Mouse (Mus musculus) T-helper 2 cell (primary cell): ENCODE results near the gene Pla2g16.

Source experiments
- in situ Hi-C: fragments of 300-600 bp; cut with MboI, MseI; formaldehyde crosslinking; loops from one replicate; pipeline ENCODE4 v1.15.1; 2025; ENCODE audit warnings: high pct_unique_total_duplicates

The Pla2g16 gene

DNA sequence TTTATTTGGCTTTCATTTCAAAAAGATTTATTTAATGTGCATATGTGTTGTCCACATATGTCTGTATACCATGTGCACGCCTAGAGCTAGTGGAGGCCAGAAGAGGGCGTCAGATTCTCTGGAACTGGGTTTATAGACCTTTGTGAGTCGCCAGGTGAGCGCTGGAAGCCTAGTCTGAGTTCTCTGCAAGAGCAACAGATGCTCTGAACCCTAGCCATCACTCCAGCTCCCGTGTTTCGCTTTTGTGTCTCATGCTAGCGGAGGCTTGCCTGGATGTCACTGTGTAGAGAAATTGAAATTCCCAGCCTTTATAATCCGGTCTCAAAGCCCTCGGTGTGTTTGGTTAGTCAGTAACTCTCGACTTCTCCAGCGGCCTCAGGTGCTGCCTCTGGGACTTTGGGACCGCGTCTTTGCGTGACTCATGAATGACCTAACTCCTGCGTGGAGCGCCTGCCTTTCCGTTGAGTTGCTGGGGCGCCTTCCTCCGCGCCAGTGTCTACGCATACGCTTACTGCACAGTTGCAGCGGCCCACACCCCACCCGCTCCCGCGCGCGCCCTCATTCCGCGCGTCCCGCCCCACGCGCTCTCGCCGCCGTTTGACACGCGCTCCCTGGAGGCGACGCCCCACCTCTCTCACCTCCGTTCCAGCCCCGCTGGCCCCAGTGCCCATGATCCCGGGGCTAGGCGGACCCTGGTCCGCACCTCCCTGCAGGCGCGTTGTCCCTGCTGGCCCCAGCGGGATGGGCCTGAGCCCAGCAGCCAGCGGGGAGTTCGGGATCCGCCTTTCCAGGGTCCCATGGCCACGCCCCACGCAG is 54.9 kb downstream of the Pla2g16 start, which contains the start of gene Hrasls5:
Hrasls5 (plus strand) TSS at position 600 of the 816 bp plus-strand sequence.
- in situ Hi-C loops, result no loop called here

GRCm38 (mm10) chr19:7613151-7613550 is 55.9 kb downstream of the Pla2g16 start:
- in situ Hi-C loops, result no loop called here

- in situ Hi-C loops, result no loop called here
These were observed 59.1 kb downstream of the Pla2g16 start for GRCm38 (mm10) chr19:7616231-7616930.

GRCm38 (mm10) chr19:7617085-7617484 is 59.8 kb downstream of the Pla2g16 start:
- in situ Hi-C loops, result no loop called here

- in situ Hi-C loops, result no loop called here
These were observed 60.4 kb downstream of the Pla2g16 start for GRCm38 (mm10) chr19:7617696-7618095.

DNA sequence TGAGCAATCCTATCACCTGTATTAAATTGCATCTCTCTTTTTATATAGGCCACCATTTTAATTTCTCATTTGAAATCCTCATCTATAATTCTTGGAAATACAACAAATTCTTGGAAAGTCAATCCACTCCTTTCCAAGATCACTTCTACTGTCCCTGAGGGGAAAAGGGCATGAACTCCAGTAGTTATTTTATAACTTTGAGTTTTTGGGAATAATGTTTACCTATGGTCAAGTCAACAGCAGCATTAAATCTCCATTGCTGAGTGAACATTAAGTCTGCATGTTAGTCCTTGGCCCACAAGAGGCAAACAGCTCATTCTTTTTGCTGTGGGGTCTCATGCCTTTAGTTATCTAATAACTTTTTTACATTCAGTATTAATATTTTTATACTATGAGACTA is 75.8 kb downstream of the Pla2g16 start:
- in situ Hi-C loops, result loop anchor here (10.0 kb wide), 1 partner anchor 58 kb away; no protein-coding TSS in a partner anchor

DNA sequence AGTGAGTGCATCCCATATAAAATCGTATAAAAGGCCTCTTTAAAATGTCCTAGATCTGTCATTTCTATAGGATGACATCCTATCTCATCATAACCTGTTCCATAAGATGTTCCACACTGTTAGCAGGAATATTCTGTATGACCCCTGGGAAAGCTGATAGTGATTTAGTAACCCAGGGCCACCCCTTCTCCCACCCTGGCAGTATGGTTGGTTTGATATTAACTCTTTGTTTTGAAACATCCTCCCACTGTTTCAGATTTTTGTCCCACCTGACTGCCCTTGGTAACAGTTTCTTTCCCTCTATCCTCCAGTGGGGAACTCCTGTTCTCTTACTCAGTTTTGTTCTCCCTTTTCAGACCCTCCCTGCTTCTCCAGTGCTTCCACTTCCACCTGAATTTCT is 76.5 kb downstream of the Pla2g16 start:
- in situ Hi-C loops, result loop anchor here (10.0 kb wide), 1 partner anchor 59 kb away; no protein-coding TSS in a partner anchor
